Mouse (Mus musculus) liver, embryonic 11.5 days (tissue): ENCODE results near the gene Prdm11. TPM values are rescaled to one million over a fixed set of nuclear protein-coding genes. Genes with fewer than 3 reads are reported as not detected.
A peak's percentile ranks its signal among the peaks of the same experiment; 100 is the strongest.

Experiments used
- ATAC-seq: fragments of 200-750 bp; cut with Nextera tagmentation; replicated peaks from 2 replicates; pipeline ENCODE4 v1.8.0; 2017; ENCODE audit warnings: moderate number of reproducible peaks, mild to moderate bottlenecking, moderate TSS enrichment, moderate library complexity; ENCODE audit not compliant: low FRiP score
- DNase-seq: peaks from one replicate; pipeline ENCODE4 v3.0.0-alpha.2; 2017; ENCODE audit warnings: low spot score
- H3K27ac ChIP-seq: fragments of 300-500 bp; sonication (generic); 2 replicates; pipeline ENCODE4 v1.5.1; 2014; ENCODE audit warnings: mild to moderate bottlenecking, low read depth, low read length, control low read depth
- H3K27me3 ChIP-seq: fragments of 300-500 bp; sonication (generic); replicated peaks from 2 replicates; pipeline ENCODE4 v1.6.1; 2014; ENCODE audit warnings: low read length, mixed read lengths; ENCODE audit not compliant: control insufficient read depth, insufficient read depth
- H3K36me3 ChIP-seq: fragments of 300-500 bp; sonication (generic); 2 replicates; pipeline ENCODE4 v1.6.1; 2014; ENCODE audit warnings: mild to moderate bottlenecking, low read length, moderate library complexity, mixed read lengths; ENCODE audit not compliant: control insufficient read depth, insufficient read depth
- H3K4me1 ChIP-seq: fragments of 300-500 bp; sonication (generic); replicated peaks from 2 replicates; pipeline ENCODE4 v1.6.1; 2014; ENCODE audit warnings: low read length, mixed read lengths; ENCODE audit not compliant: control insufficient read depth, insufficient read depth
- H3K4me2 ChIP-seq: fragments of 300-500 bp; sonication (generic); 2 replicates; pipeline ENCODE4 v1.6.1; 2014; ENCODE audit warnings: mild to moderate bottlenecking, control low read depth, moderate library complexity
- H3K4me3 ChIP-seq: fragments of 300-500 bp; sonication (generic); 2 replicates; pipeline ENCODE4 v1.5.1; 2014; ENCODE audit warnings: low read depth, low read length, control low read depth
- H3K9ac ChIP-seq: fragments of 300-500 bp; sonication (generic); 2 replicates; pipeline ENCODE4 v1.6.1; 2014; ENCODE audit warnings: low read depth, low read length, control low read depth
- H3K9me3 ChIP-seq: fragments of 300-500 bp; sonication (generic); 2 replicates; pipeline ENCODE4 v1.6.1; 2016; ENCODE audit warnings: low read length, inconsistent platforms, mixed read lengths; ENCODE audit not compliant: control insufficient read depth
- WGBS: fragments of 180-500 bp; shearing (Covaris S2); extraction: QIAGEN DNeasy Blood & Tissue Kit; methylation state at CpG from one replicate; pipeline ENCODE4 v1.1.7; 2014; 5-methylcytosine and 5-hydroxymethylcytosine counted together
- polyA plus RNA-seq: library from polyadenylated mRNA; unstranded; fragments of >200 nt; fragmentation: Nextera tagmentation; extraction: Ambion mirVana; gene quantifications from 2 replicates; pipeline ENCODE4 v1.2.1, GENCODE M21; 2014

Prdm11 gene
- polyA plus RNA-seq = 5.0 and 6.4 TPM in 2 replicates

- Histone ChIP-seq H3K4me1 (peaks cover 33% of the 10 kb centered on the region), H3K4me2 (peak within 1 kb of the TSS; percentile 92), H3K27me3 (no peaks in the 10 kb centered on the region), H3K4me3 (peak within 1 kb of the TSS; percentile 92), H3K36me3 (no peaks in the 10 kb centered on the region), H3K9ac (peak within 1 kb of the TSS; percentile 98), H3K27ac (peak within 1 kb of the TSS; percentile 93), H3K9me3 (no peaks in the 10 kb centered on the region)
- ATAC-seq = peak; percentile 21
- peak; percentile 75 for DNase-seq
- under 1% methylated on average over 90 of the region's 90 CpGs for WGBS
Measured at GRCm38 (mm10) chr2:93045818-93046508, at the start of gene Prdm11. Prdm11 (minus strand) TSS chr2:93046167.

GRCm38 (mm10) chr2:93092347-93092746, 46.4 kb upstream of the Prdm11 start:
- Histone ChIP-seq H3K4me1 (no peaks in the 10 kb centered on the region), H3K4me3 (no peak overlapping the region), H3K9ac (no peak overlapping the region), H3K36me3 (no peaks in the 10 kb centered on the region), H3K4me2 (no peak overlapping the region), H3K27me3 (no peaks in the 10 kb centered on the region), H3K9me3 (no peaks in the 10 kb centered on the region), H3K27ac (no peak overlapping the region)
- WGBS = 73% methylated on average over 2 of the region's 2 CpGs
- DNase-seq (no peak), ATAC-seq (no peak)

GRCm38 (mm10) chr2:93091679-93092078, 45.7 kb upstream of the Prdm11 start:
- Histone ChIP-seq H3K27ac (no peak overlapping the region), H3K4me1 (no peaks in the 10 kb centered on the region), H3K9ac (no peak overlapping the region), H3K4me3 (no peak overlapping the region), H3K27me3 (no peaks in the 10 kb centered on the region), H3K4me2 (no peak overlapping the region), H3K9me3 (no peaks in the 10 kb centered on the region), H3K36me3 (no peaks in the 10 kb centered on the region)
- 70% methylated on average over 2 of the region's 2 CpGs for WGBS
- ATAC-seq (no peak), DNase-seq (no peak)

GRCm38 (mm10) chr2:93089379-93090089, 43.6 kb upstream of the Prdm11 start:
- H3K9ac ChIP-seq = no peak overlapping the region
- no peaks in the 10 kb centered on the region for H3K4me1 ChIP-seq
- no peaks in the 10 kb centered on the region for H3K27me3 ChIP-seq
- ATAC-seq (no peak), DNase-seq (no peak)
- no peaks in the 10 kb centered on the region for H3K36me3 ChIP-seq
- H3K4me2 ChIP-seq = no peak overlapping the region
- no peak overlapping the region for H3K27ac ChIP-seq
- no peak overlapping the region for H3K4me3 ChIP-seq
- no peaks in the 10 kb centered on the region for H3K9me3 ChIP-seq
- WGBS = 76% methylated on average over 7 of the region's 7 CpGs

GRCm38 (mm10) chr2:93088006-93088405, 42.0 kb upstream of the Prdm11 start:
- Histone ChIP-seq H3K4me1 (no peaks in the 10 kb centered on the region), H3K9me3 (no peaks in the 10 kb centered on the region), H3K36me3 (no peaks in the 10 kb centered on the region), H3K27ac (no peak overlapping the region), H3K27me3 (no peaks in the 10 kb centered on the region), H3K4me3 (no peak overlapping the region), H3K4me2 (no peak overlapping the region), H3K9ac (no peak overlapping the region)
- DNase-seq = no peak
- WGBS = 82% methylated on average over 7 of the region's 7 CpGs
- ATAC-seq = no peak

- Histone ChIP-seq H3K27ac (no peak overlapping the region), H3K27me3 (no peaks in the 10 kb centered on the region), H3K4me3 (no peak overlapping the region), H3K36me3 (no peaks in the 10 kb centered on the region), H3K4me2 (no peak overlapping the region), H3K9me3 (no peaks in the 10 kb centered on the region), H3K4me1 (no peaks in the 10 kb centered on the region), H3K9ac (no peak overlapping the region)
- WGBS = 59% methylated on average over 8 of the region's 8 CpGs
- no peak for DNase-seq
- no peak for ATAC-seq
Measured at GRCm38 (mm10) chr2:93085291-93086027, 39.5 kb upstream of the Prdm11 start.

- Histone ChIP-seq H3K9me3 (no peaks in the 10 kb centered on the region), H3K4me3 (no peak overlapping the region), H3K27me3 (no peaks in the 10 kb centered on the region), H3K36me3 (no peaks in the 10 kb centered on the region), H3K4me2 (no peak overlapping the region), H3K4me1 (no peaks in the 10 kb centered on the region), H3K27ac (no peak overlapping the region), H3K9ac (no peak overlapping the region)
- DNase-seq (no peak), ATAC-seq (no peak)
- 77% methylated on average over 5 of the region's 5 CpGs for WGBS
Measured at GRCm38 (mm10) chr2:93084481-93084880, 38.5 kb upstream of the Prdm11 start.

- DNase-seq (no peak), ATAC-seq (no peak)
- H3K27me3 ChIP-seq = no peaks in the 10 kb centered on the region
- no peak overlapping the region for H3K9ac ChIP-seq
- WGBS = 58% methylated on average over 4 of the region's 4 CpGs
- H3K4me1 ChIP-seq = no peaks in the 10 kb centered on the region
- H3K36me3 ChIP-seq = no peaks in the 10 kb centered on the region
- no peaks in the 10 kb centered on the region for H3K9me3 ChIP-seq
- no peak overlapping the region for H3K27ac ChIP-seq
- no peak overlapping the region for H3K4me2 ChIP-seq
- H3K4me3 ChIP-seq = no peak overlapping the region
Measured at GRCm38 (mm10) chr2:93083317-93083716, 37.4 kb upstream of the Prdm11 start.
